Mouse (Mus musculus): ENCODE results near the gene Nfatc2ip.

DNA sequence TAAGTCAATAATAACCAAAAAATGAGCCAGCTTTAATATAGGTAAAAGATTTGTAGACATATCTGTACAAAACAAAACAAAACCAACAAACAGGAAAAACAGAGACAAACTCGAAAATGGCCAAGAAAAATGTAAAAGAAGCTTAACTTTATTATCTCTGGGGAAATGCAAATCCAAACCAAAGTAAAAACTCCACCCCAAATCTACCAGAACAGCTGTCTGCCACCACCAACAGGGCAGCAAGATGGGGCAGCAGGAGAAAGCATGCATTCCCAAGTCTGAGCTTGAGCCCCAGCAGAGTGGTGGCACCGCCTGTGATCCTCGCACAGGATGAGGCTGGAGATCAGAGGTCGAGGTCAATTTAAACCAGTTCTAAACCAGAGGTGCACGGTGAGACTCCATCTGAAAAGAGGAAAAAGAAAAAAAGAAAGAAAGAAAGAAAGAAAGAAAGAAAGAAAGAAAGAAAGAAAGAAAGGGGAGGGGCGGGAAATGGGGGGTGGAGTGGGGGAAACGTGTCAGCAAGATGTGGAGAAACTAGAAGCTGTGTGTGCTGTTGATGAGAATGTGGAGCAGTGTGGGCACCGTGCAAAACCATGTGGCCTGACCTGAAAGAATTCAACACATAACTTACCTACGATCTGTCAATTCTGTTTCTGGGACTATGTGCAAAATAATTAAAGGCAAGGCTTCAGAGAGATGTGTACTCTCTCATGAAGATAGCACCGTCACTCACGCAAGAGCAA lies 43.1 kb downstream of the Nfatc2ip start:
- TF ChIP-seq CTCF (IDR thresholded peaks at IDR 0.05; ENCODE audit: low read depth): no peak
- TF ChIP-seq EP300 (optimal IDR thresholded peaks at IDR 0.05): no peak

Data from stomach, postnatal 0 days (tissue).